Mouse (Mus musculus): ENCODE results near the gene Tmsb15a. TPM values are rescaled to one million over a fixed set of nuclear protein-coding genes. Genes with fewer than 3 reads are reported as not detected.

Gene Tmsb15a
- polyA plus RNA-seq, 1 experiment from 2014 or later: not detected

Small RNA genes lying within 50 kb of the gene (microRNA-seq; reads per million reads assigned to microRNA genes)
- not detected for gene Mir7646 (ENCODE audit: borderline number of aligned reads)

Other genes with a start within 250 kb of the Tmsb15a start
- not detected in 2 replicates for gene AV320801, start 230.7 kb downstream of the Tmsb15a start, polyA plus RNA-seq (2014; fragmentation: Nextera tagmentation; extraction: Ambion mirVana)
- 0.25 and 0.27 TPM in 2 replicates for gene Nxf7, start 126.5 kb downstream of the Tmsb15a start, polyA plus RNA-seq (2014; fragmentation: Nextera tagmentation; extraction: Ambion mirVana)
- not detected in 2 replicates for gene Prame, start 97.6 kb downstream of the Tmsb15a start, polyA plus RNA-seq (2014; fragmentation: Nextera tagmentation; extraction: Ambion mirVana)
- gene Tcp11x2, start 31.5 kb downstream of the Tmsb15a start, polyA plus RNA-seq (2014; fragmentation: Nextera tagmentation; extraction: Ambion mirVana): not detected in 2 replicates
- 7.3 and 8.4 TPM in 2 replicates for gene Armcx5, start 17.5 kb upstream of the Tmsb15a start, polyA plus RNA-seq (2014; fragmentation: Nextera tagmentation; extraction: Ambion mirVana)
- gene Gprasp1, start 17.5 kb upstream of the Tmsb15a start, polyA plus RNA-seq (2014; fragmentation: Nextera tagmentation; extraction: Ambion mirVana): 24.2 and 28.5 TPM in 2 replicates
- 35.6 and 36.8 TPM in 2 replicates for gene Bhlhb9, start 72.3 kb upstream of the Tmsb15a start, polyA plus RNA-seq (2014; fragmentation: Nextera tagmentation; extraction: Ambion mirVana)
- gene Gprasp2, start 113.8 kb upstream of the Tmsb15a start, polyA plus RNA-seq (2014; fragmentation: Nextera tagmentation; extraction: Ambion mirVana): 6.5 and 8.9 TPM in 2 replicates

Measured in liver, embryonic 11.5 days (tissue).